Mouse (Mus musculus): ENCODE measurements around the gene Bend4.

DNA sequence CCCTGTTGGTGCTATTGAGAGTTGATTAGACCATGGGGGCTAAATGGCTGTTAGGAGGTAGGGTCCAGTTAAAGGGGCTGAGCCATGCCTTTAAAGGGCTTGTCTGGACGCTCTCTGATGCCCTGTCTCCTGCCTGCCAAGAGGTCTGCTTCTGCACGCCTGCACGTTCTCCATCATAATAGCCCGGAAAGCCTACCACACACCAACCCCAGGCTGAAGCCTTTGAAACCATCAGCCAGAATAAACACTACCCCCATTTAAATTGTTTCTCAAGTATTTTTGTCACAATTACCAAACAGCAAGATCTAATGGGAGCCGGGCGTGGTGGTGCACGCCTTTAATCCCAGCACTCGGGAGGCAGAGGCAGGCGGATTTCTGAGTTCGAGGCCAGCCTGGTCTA, 65.8 kb downstream of the Bend4 start:
- no peak for TF ChIP-seq POLR2A (IDR thresholded peaks at IDR 0.05; ENCODE audit: extremely low read depth, insufficient read depth, low read length)
- TF ChIP-seq CTCF (IDR thresholded peaks at IDR 0.05; ENCODE audit: low read depth, low read length) = no peak
